Mouse (Mus musculus): ENCODE measurements around the gene Ddx1. TPM values are rescaled to one million over a fixed set of nuclear protein-coding genes. Genes with fewer than 3 reads are reported as not detected.

Ddx1 gene
- polyA plus RNA-seq, 2 experiments: 22.5 to 68.5 TPM

GRCm38 (mm10) chr12:13242453-13242852 lies 6.6 kb downstream of the Ddx1 start:
- Histone ChIP-seq H3K27ac (no peak overlapping the region), H3K9me3 (ENCODE audit: control insufficient read depth, low read length) (no peaks in the 10 kb centered on the region), H3K9ac (replicated peaks) (no peak overlapping the region), H3K27me3 (ENCODE audit: control insufficient read depth, insufficient read depth, low read length) (no peaks in the 10 kb centered on the region), H3K36me3 (replicated peaks; ENCODE audit: control insufficient read depth, insufficient read depth, low read depth) (peaks cover 39% of the 10 kb centered on the region), H3K4me1 (replicated peaks; ENCODE audit: control insufficient read depth in 2 of 2, insufficient read depth in 2 of 2, low read length in 1 of 2) (no peaks in the 10 kb centered on the region; a peak in 1 of 4 replicates), H3K4me3 (ENCODE audit: insufficient read depth in 1 of 2, low read depth in 2 of 2, low read length in 2 of 2) (no peak overlapping the region), H3K4me2 (ENCODE audit: low read depth) (no peak overlapping the region)
- DNase-seq (ENCODE audit: low read depth in 3 of 3, low spot score in 3 of 3) (no peak), ATAC-seq (ENCODE audit: insufficient read depth) (no peak)
- TF ChIP-seq EP300 (IDR thresholded peaks at IDR 0.05; ENCODE audit: low read depth) (no peak), CTCF (IDR thresholded peaks at IDR 0.05; ENCODE audit: low read depth) (no peak)

- no peak overlapping the region for H3K4me2 ChIP-seq (ENCODE audit: low read depth)
- 79% methylated on average over 8 of the region's 8 CpGs for WGBS (ENCODE audit: insufficient replicate concordance)
- H3K9me3 ChIP-seq (ENCODE audit: control insufficient read depth, low read length): no peaks in the 10 kb centered on the region
- DNase-seq (ENCODE audit: low read depth in 3 of 3, low spot score in 3 of 3): no peak
- H3K27me3 ChIP-seq (ENCODE audit: control insufficient read depth, insufficient read depth, low read length): no peaks in the 10 kb centered on the region
- no peak overlapping the region for H3K4me3 ChIP-seq (ENCODE audit: insufficient read depth in 1 of 2, low read depth in 2 of 2, low read length in 2 of 2)
- H3K9ac ChIP-seq (replicated peaks): no peak overlapping the region
- no peak overlapping the region for H3K27ac ChIP-seq
- H3K4me1 ChIP-seq (replicated peaks; ENCODE audit: control insufficient read depth in 2 of 2, insufficient read depth in 2 of 2, low read length in 1 of 2): peaks cover 0 to 9% of the 10 kb centered on the region in 2 experiments; a peak in 2 of 4 replicates
- H3K36me3 ChIP-seq (replicated peaks; ENCODE audit: control insufficient read depth, insufficient read depth, low read depth): peaks cover 28% of the 10 kb centered on the region
- ATAC-seq (ENCODE audit: insufficient read depth): peak; percentile 31; the same call in 1 of the 2 replicates
- no peak for TF ChIP-seq EP300 (IDR thresholded peaks at IDR 0.05; ENCODE audit: low read depth)
- TF ChIP-seq CTCF (IDR thresholded peaks at IDR 0.05; ENCODE audit: low read depth): no peak
Measured at GRCm38 (mm10) chr12:13218101-13218514, 30.9 kb downstream of the Ddx1 start.

DNA sequence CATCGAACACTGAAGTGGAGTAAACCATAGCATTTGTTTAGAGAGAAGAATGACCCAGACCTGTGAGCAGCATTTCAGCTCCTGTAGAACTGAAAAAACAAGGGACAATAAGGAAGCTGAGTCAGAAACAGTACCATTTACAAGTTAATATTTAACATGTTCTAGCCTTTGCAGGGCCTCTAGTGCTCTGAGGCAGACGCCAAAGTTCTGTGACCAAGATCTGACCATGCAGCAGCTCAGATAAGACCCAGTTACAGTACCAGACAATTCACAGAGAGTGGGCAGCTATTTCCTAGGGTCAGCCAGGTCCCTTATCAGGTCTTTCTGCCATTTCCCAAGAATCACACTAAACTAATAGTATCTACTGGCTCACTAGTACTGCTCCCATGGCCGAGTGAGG lies 31.4 kb downstream of the Ddx1 start:
- Histone ChIP-seq H3K27me3 (ENCODE audit: control insufficient read depth, insufficient read depth, low read length) (no peaks in the 10 kb centered on the region), H3K9ac (replicated peaks) (no peak overlapping the region), H3K4me1 (replicated peaks; ENCODE audit: control insufficient read depth in 2 of 2, insufficient read depth in 2 of 2, low read length in 1 of 2) (peaks cover 0 to 9% of the 10 kb centered on the region in 2 experiments; a peak in 2 of 4 replicates), H3K9me3 (ENCODE audit: control insufficient read depth, low read length) (no peaks in the 10 kb centered on the region), H3K36me3 (replicated peaks; ENCODE audit: control insufficient read depth, insufficient read depth, low read depth) (peaks cover 26% of the 10 kb centered on the region), H3K27ac (no peak overlapping the region), H3K4me3 (ENCODE audit: insufficient read depth in 1 of 2, low read depth in 2 of 2, low read length in 2 of 2) (no peak overlapping the region), H3K4me2 (ENCODE audit: low read depth) (no peak overlapping the region)
- TF ChIP-seq CTCF (IDR thresholded peaks at IDR 0.05; ENCODE audit: low read depth) (no peak), EP300 (IDR thresholded peaks at IDR 0.05; ENCODE audit: low read depth) (no peak)
- DNase-seq (ENCODE audit: low read depth in 3 of 3, low spot score in 3 of 3): no peak
- peak; percentile 42; the same call in 1 of the 2 replicates for ATAC-seq (ENCODE audit: insufficient read depth)
- WGBS (ENCODE audit: insufficient replicate concordance): 44% methylated on average over 3 of the region's 3 CpGs

- 56% methylated on average over 5 of the region's 5 CpGs for WGBS (ENCODE audit: insufficient replicate concordance)
- Histone ChIP-seq H3K9ac (replicated peaks) (no peak overlapping the region), H3K4me3 (ENCODE audit: insufficient read depth in 1 of 2, low read depth in 2 of 2, low read length in 2 of 2) (no peak overlapping the region)
Measured at GRCm38 (mm10) chr12:13216501-13217103, 32.4 kb downstream of the Ddx1 start.

GRCm38 (mm10) chr12:13214345-13215278 lies 34.4 kb downstream of the Ddx1 start:
- 36% methylated on average over 11 of the region's 11 CpGs for WGBS (ENCODE audit: insufficient replicate concordance)
- ATAC-seq (ENCODE audit: insufficient read depth) (peak; percentile 50; the same call in 1 of the 2 replicates), DNase-seq (ENCODE audit: low read depth in 3 of 3, low spot score in 3 of 3) (peak; percentile 49 to 56 (median 54))
- H3K4me2 ChIP-seq (ENCODE audit: low read depth): no peak overlapping the region
- H3K4me1 ChIP-seq (replicated peaks; ENCODE audit: control insufficient read depth in 2 of 2, insufficient read depth in 2 of 2, low read length in 1 of 2): peaks cover 0 to 15% of the 10 kb centered on the region in 2 experiments; a peak in 2 of 4 replicates
- H3K27ac ChIP-seq: no peak overlapping the region
- no peak overlapping the region for H3K4me3 ChIP-seq (ENCODE audit: insufficient read depth in 1 of 2, low read depth in 2 of 2, low read length in 2 of 2)
- H3K36me3 ChIP-seq (replicated peaks; ENCODE audit: control insufficient read depth, insufficient read depth, low read depth): peaks cover 15% of the 10 kb centered on the region
- no peak overlapping the region for H3K9ac ChIP-seq (replicated peaks)
- no peaks in the 10 kb centered on the region for H3K9me3 ChIP-seq (ENCODE audit: control insufficient read depth, low read length)
- TF ChIP-seq CTCF (IDR thresholded peaks at IDR 0.05; ENCODE audit: low read depth) (peak; percentile 97), EP300 (IDR thresholded peaks at IDR 0.05; ENCODE audit: low read depth) (no peak)
- H3K27me3 ChIP-seq (ENCODE audit: control insufficient read depth, insufficient read depth, low read length): no peaks in the 10 kb centered on the region

More at GRCm38 (mm10) chr12:13216501-13217103, 32.4 kb downstream of the Ddx1 start:
- no peak for DNase-seq (ENCODE audit: low read depth in 3 of 3, low spot score in 3 of 3)
- H3K27ac ChIP-seq: no peak overlapping the region
- no peak for TF ChIP-seq CTCF (IDR thresholded peaks at IDR 0.05; ENCODE audit: low read depth)
- TF ChIP-seq EP300 (IDR thresholded peaks at IDR 0.05; ENCODE audit: low read depth): no peak
- H3K4me2 ChIP-seq (ENCODE audit: low read depth): no peak overlapping the region
- H3K4me1 ChIP-seq (replicated peaks; ENCODE audit: control insufficient read depth in 2 of 2, insufficient read depth in 2 of 2, low read length in 1 of 2): peaks cover 0 to 15% of the 10 kb centered on the region in 2 experiments; a peak in 2 of 4 replicates
- H3K9me3 ChIP-seq (ENCODE audit: control insufficient read depth, low read length): no peaks in the 10 kb centered on the region
- H3K36me3 ChIP-seq (replicated peaks; ENCODE audit: control insufficient read depth, insufficient read depth, low read depth): peaks cover 26% of the 10 kb centered on the region
- H3K27me3 ChIP-seq (ENCODE audit: control insufficient read depth, insufficient read depth, low read length): no peaks in the 10 kb centered on the region
- ATAC-seq (ENCODE audit: insufficient read depth): no peak
